Mouse (Mus musculus) small intestine, adult 2 months (tissue): Measurements from ENCODE around the gene Rsf1. TPM values are rescaled to one million over a fixed set of nuclear protein-coding genes. Genes with fewer than 3 reads are reported as not detected.
A peak's percentile ranks its signal among the peaks of the same experiment; 100 is the strongest.

Experiments
- H3K27ac ChIP-seq: fragments of 200-500 bp; 2 replicates; pipeline ENCODE4 v1.5.1; 2012; ENCODE audit warnings: low read depth, low read length, control low read depth, inconsistent platforms; ENCODE audit not compliant: insufficient read depth
- H3K27me3 ChIP-seq: fragments of 200-500 bp; 2 replicates; pipeline ENCODE4 v1.6.1; 2012; ENCODE audit warnings: mild to moderate bottlenecking, moderate library complexity, low read length, inconsistent platforms; ENCODE audit not compliant: control insufficient read depth, insufficient read depth
- H3K36me3 ChIP-seq: fragments of 200-500 bp; 2 replicates; pipeline ENCODE4 v1.6.1; 2012; ENCODE audit warnings: mild to moderate bottlenecking, low read length, control low read depth, inconsistent platforms; ENCODE audit not compliant: control insufficient read depth, insufficient read depth
- H3K4me1 ChIP-seq: fragments of 200-500 bp; 2 replicates; pipeline ENCODE4 v1.6.1; 2012; ENCODE audit warnings: low read length, inconsistent platforms, mixed read lengths; ENCODE audit not compliant: control insufficient read depth, insufficient read depth, insufficient read length
- H3K4me3 ChIP-seq: fragments of 200-500 bp; 2 replicates; pipeline ENCODE4 v1.5.1; 2012; ENCODE audit warnings: low read depth, mild to moderate bottlenecking, control low read depth, inconsistent platforms, low read length, moderate library complexity
- CTCF ChIP-seq: fragments of 200-500 bp; IDR thresholded peaks from 2 replicates; pipeline ENCODE4 v1.5.1; 2012; ENCODE audit warnings: low read depth, mild to moderate bottlenecking, control low read depth, inconsistent platforms, low read length, moderate library complexity, mixed read lengths; ENCODE audit not compliant: insufficient replicate concordance, insufficient read length; ENCODE audit errors: extremely low read depth
- POLR2A ChIP-seq: fragments of 200-500 bp; IDR thresholded peaks from 2 replicates; pipeline ENCODE4 v1.6.1; 2012; ENCODE audit warnings: low read depth, mild to moderate bottlenecking, control low read depth, inconsistent platforms, low read length, moderate library complexity
- WGBS: fragments of 180-500 bp; shearing (Covaris S2); methylation state at CpG from one replicate; pipeline ENCODE4 v1.1.7; 2018; 5-methylcytosine and 5-hydroxymethylcytosine counted together
- polyA plus RNA-seq: library from polyadenylated mRNA; depleted of rRNA; stranded (reverse); fragments of >200 nt; gene quantifications from 2 replicates; pipeline ENCODE4 v1.2.3, GENCODE M21; 2012; rRNA removed

Rsf1 gene
- 0.25 and 0.93 TPM in 2 replicates for polyA plus RNA-seq

- TF ChIP-seq POLR2A (peak; percentile 98), CTCF (peak; percentile 77)
- under 1% methylated on average over 65 of the region's 68 CpGs for WGBS
- peaks cover 3% of the 10 kb centered on the region; the same call in 1 of the 2 replicates for H3K4me1 ChIP-seq
- H3K36me3 ChIP-seq = peaks cover 10% of the 10 kb centered on the region
- H3K4me3 ChIP-seq = peak within 1 kb of the TSS; percentile 100
- H3K27me3 ChIP-seq = no peaks in the 10 kb centered on the region
- peak within 1 kb of the TSS; percentile 97 for H3K27ac ChIP-seq
Measured at GRCm38 (mm10) chr7:97579067-97579975, at the start of gene Rsf1, which contains the start of gene Aamdc. Rsf1 (plus strand) TSS chr7:97579889. Aamdc (minus strand) TSS chr7:97579497.

DNA sequence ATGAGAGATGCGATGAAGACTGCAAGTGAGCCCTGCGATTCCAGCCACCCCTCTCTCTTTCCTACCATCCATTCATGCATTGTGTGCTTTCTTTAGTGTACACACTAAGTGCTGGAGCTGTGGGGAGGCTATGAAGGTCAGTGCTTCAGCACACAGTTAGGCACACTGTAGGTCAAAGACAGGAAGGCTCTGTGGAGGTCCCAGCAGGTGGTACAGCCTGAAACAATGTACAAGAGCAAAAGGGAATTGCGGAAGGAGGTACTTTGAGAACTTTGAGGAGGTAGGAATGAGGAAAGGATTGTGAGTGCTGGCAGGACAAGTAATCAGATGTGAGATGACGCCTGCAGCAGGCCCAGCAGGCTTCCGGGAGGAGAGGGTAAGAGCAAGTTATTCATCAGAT is 44.2 kb upstream of the Rsf1 start:
- Histone ChIP-seq H3K4me3 (no peak overlapping the region), H3K36me3 (peaks cover 55% of the 10 kb centered on the region), H3K27ac (no peak overlapping the region), H3K4me1 (no peaks in the 10 kb centered on the region), H3K27me3 (no peaks in the 10 kb centered on the region)
- TF ChIP-seq POLR2A = no peak
- TF ChIP-seq CTCF = no peak
- WGBS = 95% methylated on average over 5 of the region's 5 CpGs

GRCm38 (mm10) chr7:97536571-97536970 is 43.1 kb upstream of the Rsf1 start:
- WGBS = 89% methylated on average over 5 of the region's 5 CpGs
- no peak overlapping the region for H3K27ac ChIP-seq
- no peak overlapping the region for H3K4me3 ChIP-seq
- no peaks in the 10 kb centered on the region for H3K4me1 ChIP-seq
- H3K36me3 ChIP-seq = peaks cover 57% of the 10 kb centered on the region
- no peaks in the 10 kb centered on the region for H3K27me3 ChIP-seq
- TF ChIP-seq POLR2A (no peak), CTCF (no peak)

- peaks cover 3% of the 10 kb centered on the region; the same call in 1 of the 2 replicates for H3K4me1 ChIP-seq
- H3K36me3 ChIP-seq = peaks cover 28% of the 10 kb centered on the region
- H3K27me3 ChIP-seq = no peaks in the 10 kb centered on the region
- TF ChIP-seq POLR2A = no peak
- no peak for TF ChIP-seq CTCF
- WGBS = 95% methylated on average over 2 of the region's 2 CpGs
- H3K4me3 ChIP-seq = no peak overlapping the region
- no peak overlapping the region for H3K27ac ChIP-seq
Measured at GRCm38 (mm10) chr7:97546462-97546861, 33.2 kb upstream of the Rsf1 start.

DNA sequence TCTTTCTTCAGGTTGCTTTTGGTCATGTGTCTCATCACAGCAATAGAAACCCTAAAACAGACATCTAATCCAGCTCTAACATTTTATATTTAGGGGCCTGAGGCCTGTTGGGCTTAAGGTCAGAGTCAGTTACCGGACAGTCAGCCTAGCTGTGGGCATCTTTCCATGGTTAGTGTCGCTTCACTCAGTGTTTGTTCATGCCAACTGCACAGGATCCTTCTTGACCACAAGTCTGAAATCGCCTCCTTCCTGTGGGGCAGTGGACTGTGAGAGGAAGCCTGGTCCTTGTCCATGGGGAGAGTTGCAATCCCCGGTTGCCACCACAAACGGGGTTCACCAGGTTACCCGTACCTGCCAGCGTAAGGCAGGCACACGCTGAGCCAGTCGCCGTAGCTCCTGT is 30.4 kb upstream of the Rsf1 start:
- Histone ChIP-seq H3K4me1 (peaks cover 3% of the 10 kb centered on the region; the same call in 1 of the 2 replicates), H3K4me3 (no peak overlapping the region), H3K27me3 (no peaks in the 10 kb centered on the region), H3K27ac (no peak overlapping the region), H3K36me3 (peaks cover 21% of the 10 kb centered on the region)
- 95% methylated on average over 10 of the region's 10 CpGs for WGBS
- TF ChIP-seq POLR2A = no peak
- no peak for TF ChIP-seq CTCF

GRCm38 (mm10) chr7:97550673-97551072 is 29.0 kb upstream of the Rsf1 start:
- TF ChIP-seq CTCF (no peak), POLR2A (no peak)
- Histone ChIP-seq H3K27me3 (no peaks in the 10 kb centered on the region), H3K27ac (no peak overlapping the region), H3K4me3 (no peak overlapping the region), H3K36me3 (peaks cover 17% of the 10 kb centered on the region), H3K4me1 (peaks cover 3% of the 10 kb centered on the region; the same call in 1 of the 2 replicates)
- WGBS = 89% methylated on average over 9 of the region's 9 CpGs

GRCm38 (mm10) chr7:97563576-97563975 is 16.1 kb upstream of the Rsf1 start:
- no peak for TF ChIP-seq POLR2A
- no peak for TF ChIP-seq CTCF
- 74% methylated on average over 2 of the region's 2 CpGs for whole genome bisulfite sequencing
- Histone ChIP-seq H3K27ac (no peak overlapping the region), H3K27me3 (no peaks in the 10 kb centered on the region), H3K4me3 (no peak overlapping the region), H3K36me3 (peaks cover 20% of the 10 kb centered on the region), H3K4me1 (no peaks in the 10 kb centered on the region)
